Mouse (Mus musculus) central nervous system, embryonic 18 days (tissue): ENCODE measurements around the gene Cep95. TPM values are rescaled to one million over a fixed set of nuclear protein-coding genes. Genes with fewer than 3 reads are reported as not detected.

Experiments used
- polyA plus RNA-seq: library from polyadenylated mRNA; depleted of rRNA; stranded (reverse); fragments of >200 nt; gene quantifications from 2 replicates; pipeline ENCODE4 v1.2.3, GENCODE M21; 2012; rRNA removed

The Cep95 gene
- 22.0 and 23.0 TPM in 2 replicates for polyA plus RNA-seq

DNA sequence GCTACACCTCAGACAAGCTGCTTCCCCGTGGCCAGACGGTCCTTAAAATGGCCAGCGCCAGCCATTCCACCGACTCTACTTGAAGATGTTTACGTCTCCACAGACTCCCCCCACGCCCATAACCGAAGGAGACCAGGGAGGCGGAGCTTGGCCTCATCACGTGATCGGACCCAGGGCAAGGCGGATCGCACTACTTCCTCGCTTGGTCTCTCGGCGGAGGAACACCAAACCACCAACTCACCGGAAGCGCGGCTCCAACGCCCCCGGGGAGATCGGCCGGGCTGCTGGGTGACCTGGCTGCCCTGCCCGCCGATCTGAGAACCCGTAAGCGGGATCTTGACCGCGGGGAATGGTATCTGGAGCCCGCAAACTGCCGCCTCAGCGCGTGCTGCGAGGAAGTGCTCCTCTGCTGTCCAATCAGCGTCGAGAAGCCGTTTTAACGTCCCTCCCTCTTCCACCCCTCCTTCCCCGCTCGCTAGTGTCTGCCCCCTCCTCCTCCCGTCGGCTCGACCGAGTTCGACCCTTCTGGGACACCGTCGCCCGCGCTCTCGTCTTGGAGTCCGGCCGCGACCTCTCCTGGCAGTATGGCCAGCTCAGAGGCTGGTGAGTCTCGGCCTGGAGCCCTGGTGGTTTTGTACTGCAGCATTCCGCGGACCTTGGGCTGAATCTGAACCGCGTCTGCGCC lies at the start of gene Cep95, which contains the start of gene Ddx5:
TSS of gene Cep95 (plus strand) at position 478 of the 685 bp plus-strand sequence.
TSS of gene Ddx5 (minus strand) at position 411 of the 685 bp plus-strand sequence.

DNA sequence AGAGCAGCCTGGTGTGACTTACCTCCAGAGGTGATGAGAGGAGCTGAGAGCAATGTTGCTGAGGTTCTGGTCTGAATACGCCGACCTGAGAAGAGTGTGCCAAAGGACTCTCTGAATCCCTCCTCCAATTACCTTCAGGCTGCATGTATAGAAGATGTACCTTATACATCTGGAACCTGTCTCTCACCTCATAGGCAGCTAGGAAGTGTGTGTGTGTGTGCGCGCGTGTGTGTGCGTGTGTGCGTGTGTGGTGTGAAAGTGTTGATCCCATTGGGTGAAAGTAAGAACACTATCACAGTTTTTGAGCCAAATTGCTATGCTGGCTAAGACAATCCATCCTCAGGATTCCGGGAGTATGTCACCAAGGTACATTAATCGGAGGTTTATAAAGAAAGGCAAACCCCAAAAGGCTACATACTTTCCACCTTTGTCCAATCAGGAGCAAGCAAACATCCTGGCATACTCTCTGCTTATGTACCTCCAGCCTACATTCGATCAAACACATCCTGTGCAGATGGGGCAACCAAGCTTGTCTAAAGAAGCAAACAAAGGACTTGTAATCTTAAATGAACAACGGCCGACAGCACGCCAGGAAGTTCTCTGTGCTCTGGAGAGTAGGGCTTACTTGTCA lies 38.8 kb upstream of the Cep95 start, which contains the start of gene Pecam1:
TSS of gene Pecam1 (minus strand) at position 508 of the 631 bp plus-strand sequence.

DNA sequence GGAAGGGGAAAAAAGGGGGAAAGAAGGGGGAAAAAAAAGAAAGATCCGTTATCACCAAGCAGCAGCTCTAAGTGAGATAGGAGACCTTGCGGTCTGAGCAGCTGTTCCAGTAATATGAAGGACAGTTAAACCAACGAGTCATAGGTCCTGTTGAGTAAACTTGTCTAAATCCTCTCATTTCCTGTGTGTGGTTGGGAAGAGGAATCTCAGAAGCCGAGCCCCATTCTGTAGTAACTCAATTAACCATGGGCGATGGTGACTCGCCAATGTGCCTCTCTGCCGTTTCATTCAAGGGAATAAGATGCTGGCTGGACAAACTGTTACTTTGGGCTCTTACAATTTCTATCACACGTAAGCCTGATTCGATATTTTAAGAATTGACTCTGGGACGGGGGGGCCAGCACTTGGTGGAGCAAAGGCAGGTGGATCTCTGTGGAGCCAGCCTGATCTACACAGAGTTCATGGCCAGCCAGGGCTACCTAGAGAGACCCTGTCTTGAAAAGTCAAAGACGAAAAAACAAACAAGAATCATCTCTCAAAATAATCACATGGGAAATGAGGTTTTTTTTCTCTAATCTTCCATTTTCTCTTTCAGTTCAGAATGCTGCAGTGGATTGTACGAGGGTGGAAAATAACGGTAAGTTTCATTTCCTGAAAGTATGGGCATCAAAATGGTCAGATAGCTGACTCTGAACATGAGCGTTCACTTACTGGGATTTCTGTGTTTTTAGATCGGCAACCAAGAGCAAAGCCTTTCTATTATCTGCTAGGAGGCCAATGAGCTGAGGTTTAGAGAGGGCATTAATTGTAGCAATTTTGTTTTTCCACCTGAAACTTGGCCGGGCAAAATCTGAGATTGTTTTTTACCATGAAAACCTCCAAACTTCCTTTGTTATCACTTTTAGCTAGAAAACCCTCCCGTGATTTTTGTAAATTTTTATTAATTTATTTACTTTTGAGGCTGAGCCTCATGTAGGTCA lies 37.7 kb upstream of the Cep95 start, which contains the start of gene Milr1:
TSS of gene Milr1 (plus strand) at position 188 of the 980 bp plus-strand sequence.

DNA sequence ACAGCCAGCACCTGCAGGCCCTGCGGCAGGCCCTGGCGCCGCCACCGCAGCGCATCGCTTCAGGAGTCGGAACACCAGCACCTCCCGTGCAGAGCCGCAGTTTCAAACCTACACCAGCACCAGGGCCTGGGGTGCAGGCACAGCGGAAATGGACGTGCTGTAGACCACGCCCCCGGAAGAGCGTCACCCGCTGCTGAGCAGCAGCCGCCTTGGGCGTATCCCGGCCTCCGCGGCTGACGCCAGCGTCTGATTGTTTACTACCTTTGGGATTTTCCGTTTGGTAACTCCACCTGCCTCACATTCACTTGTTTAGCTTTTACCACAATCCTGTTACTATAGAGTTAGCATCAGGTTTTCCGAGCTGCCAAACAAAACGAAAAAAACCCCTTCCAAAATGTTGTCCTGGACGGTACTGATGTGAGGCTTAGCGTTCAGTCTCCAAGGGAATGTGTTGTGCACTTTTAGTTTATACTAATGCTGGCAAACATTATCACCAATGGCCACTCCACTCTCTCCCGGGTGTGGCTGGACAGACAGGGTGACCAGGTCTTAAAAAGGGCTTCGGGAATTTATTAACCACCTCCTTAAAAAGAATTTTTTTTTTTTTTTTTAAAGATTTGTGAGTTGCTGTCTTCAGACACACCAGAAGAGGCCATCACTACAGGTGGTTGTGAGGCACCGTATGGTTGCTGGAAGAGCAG lies 9.5 kb upstream of the Cep95 start, which contains the start of gene Polg2:
TSS of gene Polg2 (minus strand) at position 150 of the 701 bp plus-strand sequence.

Other genes with a start within 250 kb of the Cep95 start
- 35.7 and 36.3 TPM in 2 replicates for gene Tex2, start 175.8 kb upstream of the Cep95 start, polyA plus RNA-seq
- 14.7 and 17.4 TPM in 2 replicates for gene Pecam1, start 38.6 kb upstream of the Cep95 start, polyA plus RNA-seq
- gene Milr1, start 38.0 kb upstream of the Cep95 start, polyA plus RNA-seq, result 0.41 and 0.56 TPM in 2 replicates
- gene Polg2, start 9.7 kb upstream of the Cep95 start, polyA plus RNA-seq, result 10.6 TPM in 2 replicates
- 481 and 520 TPM in 2 replicates for gene Ddx5, start 67 bp upstream of the Cep95 start, polyA plus RNA-seq
- gene Smurf2, start 131.5 kb downstream of the Cep95 start, polyA plus RNA-seq, result 19.3 and 21.7 TPM in 2 replicates
- 92.4 and 102 TPM in 2 replicates for gene Kpna2, start 210.3 kb downstream of the Cep95 start, polyA plus RNA-seq
- 5.3 and 5.5 TPM in 2 replicates for gene 1810010H24Rik, start 236.4 kb downstream of the Cep95 start, polyA plus RNA-seq